Mouse (Mus musculus): ENCODE results near the gene Gm21985.
"Not testable (repeated sequence)": the region's sequence is repeated elsewhere in the genome, so short reads cannot be mapped to it uniquely, and the experiment has no call there.

Gene Gm21985

DNA sequence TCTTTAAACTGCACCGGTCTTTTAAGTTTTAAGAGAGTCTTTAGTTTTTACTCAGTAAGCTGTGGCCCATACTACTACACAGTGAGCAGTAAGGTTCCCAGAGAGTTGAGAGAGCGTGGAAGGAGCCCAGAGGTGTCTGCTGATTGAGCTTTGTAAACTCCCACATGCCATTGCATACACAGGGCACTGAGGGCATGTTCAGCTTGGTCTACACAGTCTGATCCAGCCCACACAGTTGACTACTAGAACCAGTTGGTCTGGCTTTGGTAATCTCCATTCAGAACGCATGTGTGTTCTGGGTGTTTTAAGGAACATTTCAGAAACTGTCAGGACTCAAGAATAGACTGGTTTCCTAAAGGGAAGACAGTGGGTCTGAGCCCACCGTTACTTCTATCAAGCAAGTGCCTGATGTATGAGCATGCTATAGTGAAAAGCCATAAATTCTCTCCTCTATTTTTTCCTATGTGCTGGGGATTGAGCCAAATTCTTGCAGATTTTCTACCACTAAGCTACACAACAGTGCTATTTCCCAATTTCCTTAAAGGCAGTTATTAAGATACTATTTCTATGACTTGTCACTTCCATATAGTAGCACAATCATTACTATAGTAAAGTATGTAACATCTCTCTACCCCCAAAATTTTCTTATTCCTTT lies 125.4 kb downstream of the Gm21985 start:
- no peak for DNase-seq (ENCODE audit: low read depth, low spot score)

DNA sequence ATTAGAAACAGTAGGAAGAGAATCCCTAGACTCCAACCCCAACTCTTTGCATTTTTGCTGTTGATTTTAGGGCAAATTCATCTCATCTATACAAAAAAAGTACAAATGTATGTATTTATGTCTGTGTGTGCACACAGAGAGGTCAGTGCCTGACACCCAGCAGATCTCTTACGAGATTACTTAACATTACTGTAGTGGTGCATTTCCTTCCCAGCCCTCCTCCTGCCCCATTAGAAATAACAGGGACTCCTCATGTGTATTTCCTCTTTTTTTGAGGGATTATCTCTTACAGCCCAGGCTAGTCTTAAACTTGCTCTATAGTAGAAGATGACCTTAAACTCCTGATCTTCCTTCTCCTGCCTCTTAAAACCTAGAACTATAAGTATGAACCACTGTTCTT lies 126.6 kb downstream of the Gm21985 start:
- DNase-seq (ENCODE audit: low read depth, low spot score): no peak

GRCm38 (mm10) chr2:112393958-112394357 lies 127.8 kb downstream of the Gm21985 start:
- DNase-seq (ENCODE audit: low read depth, low spot score): no peak

- no peak for DNase-seq (ENCODE audit: low read depth, low spot score)
Observed at GRCm38 (mm10) chr2:112396649-112397048, 130.5 kb downstream of the Gm21985 start.

DNA sequence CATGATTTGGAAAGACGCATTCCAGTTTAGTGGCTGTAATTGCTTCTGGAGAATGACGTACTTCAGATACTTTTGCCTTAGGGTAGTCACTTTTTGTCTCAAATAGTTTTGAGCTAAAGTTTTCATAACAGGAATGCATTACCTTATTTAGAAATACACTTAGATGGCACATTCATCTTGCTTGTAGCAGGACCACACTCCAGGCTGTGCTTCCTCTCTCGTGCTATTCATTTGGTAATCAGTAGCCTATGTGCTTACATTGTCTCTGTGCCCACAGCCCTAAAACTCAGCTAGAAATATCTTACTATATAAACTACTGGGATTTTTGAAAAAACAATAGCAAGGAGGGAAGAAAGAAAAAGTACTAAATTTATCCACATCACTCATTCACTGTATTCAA lies 140.9 kb downstream of the Gm21985 start:
- DNase-seq (ENCODE audit: low read depth, low spot score): no peak

- no peak for DNase-seq (ENCODE audit: low read depth, low spot score)
Observed at GRCm38 (mm10) chr2:112425308-112425707, 159.2 kb downstream of the Gm21985 start.

GRCm38 (mm10) chr2:112428534-112428933 lies 162.4 kb downstream of the Gm21985 start:
- not testable (repeated sequence) for DNase-seq (ENCODE audit: low read depth, low spot score)

DNA sequence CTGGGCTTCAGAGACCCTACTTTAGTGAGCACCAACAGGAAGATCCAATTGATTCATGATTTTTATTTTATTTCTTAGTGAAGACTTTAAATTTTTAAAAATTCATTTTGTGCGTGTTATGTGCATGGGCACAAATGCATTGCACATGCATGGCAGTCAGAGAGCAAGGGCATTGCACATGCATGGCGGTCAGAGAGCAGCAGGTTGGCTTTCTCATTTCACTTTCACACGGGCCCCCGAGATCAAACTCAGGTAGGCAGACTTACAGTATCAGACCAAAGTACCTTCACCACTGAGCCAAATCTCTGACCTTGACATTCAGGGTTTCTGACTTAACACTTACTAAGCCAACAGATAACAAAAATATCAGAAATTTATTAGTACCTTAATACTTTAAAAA lies 163.6 kb downstream of the Gm21985 start:
- DNase-seq (ENCODE audit: low read depth, low spot score): no peak

DNA sequence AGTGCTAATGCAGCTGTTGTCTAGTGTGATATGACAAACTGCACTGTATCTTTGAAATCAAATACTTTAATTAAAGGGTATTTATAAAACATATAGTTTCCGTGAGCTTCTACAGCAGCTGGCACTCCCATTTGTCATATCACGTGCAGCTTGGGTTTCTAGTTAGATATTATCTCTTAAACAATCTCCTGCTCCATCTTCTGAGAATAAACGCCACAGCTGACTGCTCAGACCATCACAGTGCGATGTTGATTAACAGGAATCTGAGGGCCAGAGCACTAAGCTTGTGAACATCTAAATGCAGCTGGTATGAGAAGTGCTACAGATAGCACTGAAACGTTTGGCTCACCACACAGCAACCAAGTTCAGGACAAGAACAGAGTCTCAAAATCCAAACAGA lies 164.3 kb downstream of the Gm21985 start:
- no peak for DNase-seq (ENCODE audit: low read depth, low spot score)

GRCm38 (mm10) chr2:112432523-112432922 lies 166.4 kb downstream of the Gm21985 start:
- DNase-seq (ENCODE audit: low read depth, low spot score): no peak

DNA sequence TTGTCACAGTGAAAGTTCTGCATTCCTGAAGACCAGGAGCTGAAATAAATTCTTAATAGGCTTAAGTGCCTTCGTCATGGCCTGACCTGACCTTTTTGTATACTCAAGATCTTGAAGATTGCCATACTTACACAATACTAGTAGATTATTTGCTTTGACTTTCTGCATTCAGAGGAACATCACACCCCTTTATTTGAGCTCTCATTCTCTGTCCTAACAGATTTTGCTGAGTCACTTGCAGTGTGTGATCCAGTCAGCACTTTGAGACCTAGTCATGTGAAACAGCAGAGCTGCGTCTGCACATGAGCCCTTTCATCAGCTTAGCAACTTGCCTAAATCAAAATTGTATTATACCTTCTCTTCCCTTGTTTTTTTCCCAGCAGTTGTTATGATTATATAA lies 167.2 kb downstream of the Gm21985 start:
- no peak for DNase-seq (ENCODE audit: low read depth, low spot score)

GRCm38 (mm10) chr2:112436292-112436691 lies 170.2 kb downstream of the Gm21985 start:
- no peak for DNase-seq (ENCODE audit: low read depth, low spot score)

GRCm38 (mm10) chr2:112437589-112437988 lies 171.5 kb downstream of the Gm21985 start:
- no peak for DNase-seq (ENCODE audit: low read depth, low spot score)

- DNase-seq (ENCODE audit: low read depth, low spot score): no peak
Observed at GRCm38 (mm10) chr2:112443491-112443890, 177.4 kb downstream of the Gm21985 start.

GRCm38 (mm10) chr2:112445511-112445910 lies 179.4 kb downstream of the Gm21985 start:
- no peak for DNase-seq (ENCODE audit: low read depth, low spot score)

GRCm38 (mm10) chr2:112448046-112448445 lies 181.9 kb downstream of the Gm21985 start:
- DNase-seq (ENCODE audit: low read depth, low spot score): not testable (repeated sequence)

DNA sequence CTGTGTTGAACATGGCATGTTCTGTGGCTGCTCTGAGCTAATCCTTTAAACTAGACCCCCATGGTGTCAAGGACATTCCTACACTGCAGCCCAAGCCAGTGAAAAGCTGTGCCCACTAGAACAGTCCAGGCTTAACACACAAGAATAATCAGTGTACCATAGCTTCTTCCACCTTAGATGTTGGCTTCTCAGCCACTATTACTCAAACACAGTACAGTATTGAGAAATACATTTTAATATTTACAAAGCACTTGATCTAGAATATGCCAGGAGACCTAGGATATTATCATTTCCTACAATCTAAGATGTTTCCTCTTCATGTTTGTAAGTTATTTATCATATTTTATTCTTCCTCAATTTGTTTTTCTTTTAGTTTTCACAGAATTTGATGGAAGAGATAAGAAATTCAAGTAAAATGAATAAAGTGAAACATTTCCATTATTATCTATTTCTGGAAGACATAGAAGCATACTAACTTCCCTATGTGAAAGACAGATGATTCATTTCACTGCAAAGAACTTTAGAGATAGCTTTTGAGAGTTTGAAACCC lies 182.5 kb downstream of the Gm21985 start:
- DNase-seq (ENCODE audit: low read depth, low spot score): no peak

DNA sequence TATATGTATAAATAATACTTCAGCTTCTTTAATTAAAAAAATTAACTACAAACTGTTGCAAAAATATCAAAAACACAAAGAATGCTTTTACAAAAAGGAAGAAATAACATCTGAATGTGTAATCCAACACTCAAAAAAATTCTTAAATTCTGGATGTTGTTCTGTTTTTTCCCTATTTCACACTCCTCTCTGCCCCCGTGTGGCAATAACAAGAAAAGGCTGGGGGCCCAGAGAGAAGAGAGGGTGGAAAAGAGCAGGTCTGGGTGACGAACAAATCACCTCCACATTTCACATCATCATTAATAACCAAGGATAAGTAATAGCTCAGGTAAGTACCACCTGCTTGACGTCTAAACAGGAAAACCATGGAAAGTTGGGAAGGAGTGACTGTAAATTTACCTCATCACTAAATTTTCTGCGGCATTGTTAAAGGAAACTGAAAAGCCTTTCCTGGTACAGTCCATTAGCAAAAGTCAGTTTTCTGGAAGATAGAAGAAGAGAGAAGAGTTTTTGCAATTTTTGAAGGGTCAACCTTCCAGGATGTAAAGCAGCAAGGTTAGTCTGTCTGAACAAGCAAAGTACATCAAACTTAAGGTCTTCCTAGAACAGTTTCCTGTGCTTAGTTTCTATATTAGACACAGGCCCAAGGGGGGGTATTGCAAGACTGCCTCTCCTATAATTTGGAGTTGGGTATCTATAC lies 183.6 kb downstream of the Gm21985 start:
- no peak for DNase-seq (ENCODE audit: low read depth, low spot score)

GRCm38 (mm10) chr2:112452513-112452912 lies 186.4 kb downstream of the Gm21985 start:
- DNase-seq (ENCODE audit: low read depth, low spot score): not testable (repeated sequence)

DNA sequence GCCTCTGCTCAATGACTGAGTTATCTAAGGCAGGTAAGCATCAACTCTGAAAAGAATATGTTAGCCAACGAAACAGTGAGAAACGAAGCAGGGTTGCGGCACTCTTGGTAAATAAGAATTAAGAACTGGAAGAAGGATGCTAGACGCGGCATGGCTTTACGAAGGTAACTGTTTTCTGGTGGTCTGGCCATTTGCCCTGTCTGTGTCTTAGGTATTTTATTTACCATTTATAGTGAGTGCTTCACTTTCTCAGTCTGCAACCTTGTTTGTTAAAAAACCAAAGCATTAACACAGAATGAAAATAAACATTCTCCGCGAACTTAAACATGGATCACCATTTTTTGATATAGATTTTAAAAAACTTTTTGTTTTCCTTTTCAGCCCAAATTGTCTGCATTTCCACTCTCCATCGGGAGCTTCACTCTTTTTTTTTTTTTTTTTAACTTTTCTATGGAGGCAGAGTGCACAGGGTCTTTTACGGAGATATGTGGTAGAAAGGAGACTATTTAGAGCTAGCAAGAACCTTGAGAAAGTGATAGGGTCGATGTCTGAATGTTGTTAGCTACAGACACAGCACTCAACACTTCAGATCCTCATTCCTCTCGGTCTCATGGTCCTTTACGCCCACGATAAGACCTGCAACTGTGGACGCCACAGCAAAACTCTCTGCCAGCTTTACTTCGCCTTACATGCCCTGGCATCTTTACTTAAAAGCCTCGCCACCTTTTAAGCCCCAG lies 188.2 kb downstream of the Gm21985 start:
- no peak for DNase-seq (ENCODE audit: low read depth, low spot score)

DNA sequence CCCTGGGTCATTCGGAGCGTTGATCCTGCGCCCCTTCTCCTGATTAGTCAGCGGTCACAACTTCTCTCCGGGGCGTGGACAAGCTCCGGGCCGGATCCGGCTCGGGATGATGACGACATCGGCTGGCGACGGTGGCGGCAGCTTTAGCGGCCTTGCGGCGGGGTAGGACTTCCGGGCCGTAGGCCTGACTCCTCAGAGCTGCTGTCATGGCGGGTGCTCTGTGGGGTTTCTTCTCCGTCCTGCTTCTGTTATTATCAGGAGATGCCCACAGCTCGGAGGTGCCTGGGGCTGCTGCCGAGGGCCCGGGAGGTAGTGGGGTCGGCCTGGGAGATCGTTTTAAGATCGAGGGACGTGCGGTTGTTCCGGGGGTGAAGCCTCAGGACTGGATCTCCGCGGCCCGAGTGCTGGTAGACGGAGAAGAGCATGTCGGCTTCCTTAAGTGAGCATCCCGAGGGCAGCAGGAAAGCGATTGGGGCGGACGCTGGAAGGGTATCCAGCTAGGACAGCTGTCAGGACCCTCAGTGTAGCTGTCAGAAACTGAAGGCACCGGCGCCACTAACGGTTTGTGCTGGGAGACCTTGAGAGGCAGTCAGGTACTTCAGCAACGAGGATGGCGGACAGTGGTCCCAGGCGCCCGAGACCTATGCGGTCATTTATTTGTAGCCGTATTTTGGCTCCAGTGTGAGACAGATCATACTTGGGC lies 188.9 kb downstream of the Gm21985 start, which contains the start of gene Emc7:
Gene Emc7, plus strand, starts transcription at position 136 of the 703 bp plus-strand sequence.
- DNase-seq (ENCODE audit: low read depth, low spot score): peak; percentile 81

Measured in WW6 (cell line).